Mouse (Mus musculus): ENCODE results near the gene Tbx1. TPM values are rescaled to one million over a fixed set of nuclear protein-coding genes. Genes with fewer than 3 reads are reported as not detected.

The Tbx1 gene
- not detected in 2 replicates for polyA plus RNA-seq (2012; ENCODE audit: low replicate concordance)

DNA sequence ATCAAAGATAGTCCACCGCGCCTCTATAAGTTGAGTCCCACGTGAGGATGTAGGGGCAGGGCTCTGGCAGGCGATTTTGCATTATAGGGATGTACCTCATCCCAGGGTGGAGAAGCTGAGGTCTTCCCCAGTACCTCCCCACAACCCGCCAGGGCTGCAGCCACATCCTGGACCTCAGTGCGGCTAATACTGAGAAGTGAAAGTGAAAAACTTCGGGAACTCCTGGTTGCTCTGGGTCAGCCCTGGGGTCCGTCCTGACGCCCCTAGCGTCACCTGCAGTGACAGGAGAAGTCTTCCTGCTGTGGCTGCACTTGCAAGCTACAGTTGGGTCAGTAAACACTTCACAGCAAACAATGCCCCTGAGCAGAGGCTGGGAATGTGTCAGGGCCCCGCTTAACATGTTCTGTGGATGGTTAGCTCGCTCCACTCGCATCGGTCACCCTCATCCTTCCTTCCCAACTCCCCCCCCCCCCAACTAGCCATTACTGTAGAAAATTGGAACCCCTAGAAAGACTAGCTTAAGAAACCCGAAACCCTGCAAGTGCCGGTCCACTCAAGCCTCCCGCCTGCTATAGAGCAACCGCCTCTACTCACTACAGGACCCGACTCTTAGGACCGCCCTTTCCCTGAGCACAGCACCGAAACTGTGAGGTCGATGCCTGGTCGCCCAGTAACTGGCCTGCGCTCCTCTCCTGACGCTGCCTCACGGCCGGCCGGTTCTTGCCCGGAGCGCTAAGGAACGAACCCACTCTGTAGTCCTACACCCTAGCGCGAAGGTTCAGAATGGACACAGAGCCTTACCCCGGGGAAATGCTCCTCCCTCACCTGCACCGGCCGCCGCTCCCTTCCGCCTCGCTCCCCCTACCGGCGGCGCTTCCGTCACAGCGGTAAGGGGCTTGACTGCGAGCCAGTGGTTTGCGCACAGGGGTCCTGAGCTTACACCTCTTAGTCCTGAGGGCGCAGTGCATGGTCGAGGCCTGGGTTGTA is at the start of gene Tbx1:
TSS of gene Tbx1 (minus strand) at position 868 of the 987 bp plus-strand sequence.

DNA sequence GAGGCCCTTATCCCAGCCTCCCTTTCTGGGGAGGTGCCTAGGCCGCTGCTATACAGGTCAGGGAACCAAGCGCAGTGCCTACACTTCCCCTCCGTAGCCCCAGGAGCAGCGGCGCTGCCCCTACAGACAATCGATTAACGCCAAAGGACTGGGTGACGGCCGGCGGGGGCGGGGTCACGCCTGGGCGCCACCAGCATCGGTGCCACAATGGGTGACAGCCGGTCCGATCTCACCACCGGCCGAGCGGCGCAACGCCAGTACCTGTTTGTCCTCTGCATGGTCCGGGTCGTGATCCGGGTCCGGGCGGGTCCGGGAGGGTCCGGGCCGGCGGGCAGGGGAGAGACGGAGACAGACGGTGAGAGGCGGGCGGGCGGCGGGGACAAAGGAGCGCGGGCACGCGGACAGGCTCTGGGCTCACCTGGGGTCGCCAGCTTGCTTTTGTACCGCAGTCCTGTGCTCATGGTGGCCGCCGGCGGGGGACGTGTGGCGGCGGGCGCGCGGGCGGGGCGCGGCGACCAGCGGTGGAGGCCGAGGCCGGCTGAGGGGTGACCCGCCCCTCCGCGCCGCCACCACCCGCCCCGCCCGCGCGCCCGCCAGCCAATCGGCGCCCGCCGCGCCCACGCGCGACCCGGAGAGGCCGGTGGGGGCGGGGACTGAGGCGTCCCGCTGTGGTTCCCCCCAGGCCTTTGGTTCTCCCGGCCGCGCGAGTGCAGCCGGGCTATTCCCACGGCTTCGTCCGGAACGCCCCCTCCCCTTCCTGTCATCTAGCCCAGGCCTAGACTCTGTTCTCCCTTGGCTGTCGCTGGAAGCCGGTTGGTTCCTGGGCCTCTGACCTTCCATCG is 39.1 kb upstream of the Tbx1 start, which contains the start of gene Sept5:
TSS of gene Sept5 (minus strand) at position 565 of the 842 bp plus-strand sequence.

DNA sequence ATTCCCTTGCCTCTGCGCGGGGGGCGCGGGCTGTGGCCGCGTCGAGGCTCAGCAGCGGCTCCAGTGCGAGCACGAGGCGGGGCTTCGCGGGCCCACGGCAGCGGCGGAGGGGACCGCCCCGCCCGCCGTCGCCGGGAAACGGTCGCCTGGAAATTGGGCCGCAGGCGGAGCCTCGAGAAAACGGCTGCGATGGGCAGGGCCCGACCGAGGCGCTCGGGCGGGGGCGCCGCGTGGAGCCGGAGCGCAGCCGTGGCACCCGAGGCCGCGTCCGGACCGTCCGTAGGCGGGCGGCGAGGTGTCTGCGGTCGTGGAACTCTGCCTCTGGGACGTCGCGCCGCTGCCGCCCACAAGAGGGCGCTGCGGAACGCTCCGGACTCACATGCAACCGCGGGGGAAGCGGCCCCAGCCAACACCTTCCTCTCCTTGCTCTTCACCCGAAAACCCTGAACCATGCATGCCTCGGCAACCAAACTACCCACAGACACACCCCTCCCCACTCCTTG is 36.0 kb upstream of the Tbx1 start, which contains the start of gene Gm49601:
TSS of gene Gm49601 (minus strand) at position 52 of the 503 bp plus-strand sequence.

DNA sequence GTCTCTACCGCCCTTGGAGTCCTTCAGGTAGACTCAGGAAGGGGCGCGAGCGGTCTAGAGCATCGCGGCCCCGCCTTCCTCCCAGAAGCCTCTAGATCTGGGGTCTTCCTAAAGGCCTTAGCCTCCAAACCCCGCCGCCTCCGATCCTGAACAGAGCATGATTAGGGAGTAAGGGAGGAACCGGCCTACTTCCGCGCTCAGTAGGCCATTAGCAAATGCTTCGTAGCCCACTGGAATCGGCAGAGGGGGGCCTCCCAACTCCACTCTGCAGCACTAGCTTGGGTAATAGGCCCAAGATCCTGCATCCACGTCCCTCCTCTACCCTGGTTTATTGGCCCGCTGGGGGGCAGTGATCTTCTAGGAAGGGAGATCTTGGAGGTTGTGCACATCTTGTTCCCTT is 31.5 kb upstream of the Tbx1 start, which contains the start of gene Gp1bb:
TSS of gene Gp1bb (minus strand) at position 385 of the 400 bp plus-strand sequence.

Other genes with a start within 250 kb of the Tbx1 start
- gene Tango2, start 242.6 kb downstream of the Tbx1 start, polyA plus RNA-seq (2012; ENCODE audit: low replicate concordance), result 18.3 and 22.8 TPM in 2 replicates
- 5.0 and 7.9 TPM in 2 replicates for gene Arvcf, start 242.5 kb downstream of the Tbx1 start, polyA plus RNA-seq (2012; ENCODE audit: low replicate concordance)
- 8.5 and 12.5 TPM in 2 replicates for gene Txnrd2, start 164.3 kb downstream of the Tbx1 start, polyA plus RNA-seq (2012; ENCODE audit: low replicate concordance)
- 16.4 and 49.9 TPM in 2 replicates for gene Comt, start 163.8 kb downstream of the Tbx1 start, polyA plus RNA-seq (2012; ENCODE audit: low replicate concordance)
- gene Gnb1l, start 92.0 kb downstream of the Tbx1 start, polyA plus RNA-seq (2012; ENCODE audit: low replicate concordance), result 6.1 and 8.9 TPM in 2 replicates
- gene Rtl10, start 91.8 kb downstream of the Tbx1 start, polyA plus RNA-seq (2012; ENCODE audit: low replicate concordance), result 2.8 and 3.9 TPM in 2 replicates
- gene Gp1bb, start 31.7 kb upstream of the Tbx1 start, polyA plus RNA-seq (2012; ENCODE audit: low replicate concordance), result 5.8 and 10.0 TPM in 2 replicates
- 0.24 and 2.6 TPM in 2 replicates for gene Gm49601, start 35.8 kb upstream of the Tbx1 start, polyA plus RNA-seq (2012; ENCODE audit: low replicate concordance)
- gene Sept5, start 39.3 kb upstream of the Tbx1 start, polyA plus RNA-seq (2012; ENCODE audit: low replicate concordance), result 1.3 and 3.1 TPM in 2 replicates
- gene Cldn5, start 186.2 kb upstream of the Tbx1 start, polyA plus RNA-seq (2012; ENCODE audit: low replicate concordance), result 0.22 and 8.6 TPM in 2 replicates
- 7.7 and 16.1 TPM in 2 replicates for gene Ufd1, start 221.1 kb upstream of the Tbx1 start, polyA plus RNA-seq (2012; ENCODE audit: low replicate concordance)
- gene Cdc45, start 221.3 kb upstream of the Tbx1 start, polyA plus RNA-seq (2012; ENCODE audit: low replicate concordance), result 1.8 and 5.9 TPM in 2 replicates
- gene 2510002D24Rik, start 245.9 kb upstream of the Tbx1 start, polyA plus RNA-seq (2012; ENCODE audit: low replicate concordance), result 40.8 and 125 TPM in 2 replicates
- not detected in 2 replicates for gene Gm28539, start 245.9 kb upstream of the Tbx1 start, polyA plus RNA-seq (2012; ENCODE audit: low replicate concordance)